Mouse (Mus musculus) gastrocnemius, postnatal 4 days (tissue): ENCODE results near the gene Ciapin1. TPM values are rescaled to one million over a fixed set of nuclear protein-coding genes. Genes with fewer than 3 reads are reported as not detected.

Source experiments
- DNase-seq, 2 experiments: peaks; one replicate each; pipeline ENCODE4 v3.0.0; 2021 to 2022; ENCODE audit warnings: low spot score in 2 of 2, mixed read lengths in 2 of 2
- total RNA-seq, 2 experiments: library from RNA; stranded (reverse); gene quantifications; 2 replicates each; pipeline ENCODE4 v1.2.3; 2021

Gene Ciapin1
- total RNA-seq, 2 experiments from 2014 or later = 39.0 to 41.3 TPM

GRCm38 (mm10) chr8:94810855-94811254 lies 27.3 kb downstream of the Ciapin1 start:
- DNase-seq = no peak

DNA sequence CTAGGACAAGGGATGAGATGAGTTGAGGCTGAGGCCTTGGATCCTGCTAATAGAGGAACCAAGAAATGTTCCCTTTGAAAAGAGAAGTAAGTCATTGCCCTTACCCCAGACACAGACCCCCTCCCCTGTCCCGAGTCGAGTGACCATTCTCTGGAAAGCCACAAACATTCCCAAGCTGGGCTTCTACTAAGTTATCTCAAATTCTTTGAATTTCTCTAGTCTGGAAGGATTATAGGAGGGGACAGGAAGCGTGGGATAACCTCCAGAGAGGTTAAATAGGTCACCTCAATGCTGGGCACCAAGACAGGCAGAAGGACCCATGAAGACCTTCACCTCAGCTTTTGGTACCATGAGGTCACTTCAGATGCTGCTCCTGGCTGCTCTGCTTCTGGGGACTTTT lies 28.0 kb downstream of the Ciapin1 start, which contains the start of gene Ccl17:
Ccl17 (plus strand) TSS at position 301 of the 400 bp plus-strand sequence.
- DNase-seq = no peak

GRCm38 (mm10) chr8:94808372-94808771 lies 29.8 kb downstream of the Ciapin1 start:
- DNase-seq = no peak

- DNase-seq = no peak
Observed at GRCm38 (mm10) chr8:94807506-94807905, 30.7 kb downstream of the Ciapin1 start.

DNA sequence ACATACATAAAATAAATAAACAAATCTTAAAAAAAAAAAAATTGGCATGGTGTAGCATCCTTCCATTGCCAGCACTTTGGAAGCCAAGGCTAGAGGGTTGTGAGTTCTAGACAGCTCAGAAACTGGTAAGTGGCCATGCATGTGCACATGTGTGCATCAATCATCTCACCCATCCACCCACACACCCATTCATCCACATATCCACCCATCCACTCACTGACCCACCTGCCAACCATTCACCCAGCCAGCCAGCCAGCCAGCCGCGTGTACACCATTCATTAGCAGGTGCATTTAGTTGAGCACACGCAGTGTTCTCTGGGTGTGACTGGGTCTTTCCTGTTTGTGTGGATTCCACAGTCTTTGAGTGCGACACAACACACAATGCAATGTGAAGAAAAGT lies 32.3 kb downstream of the Ciapin1 start:
- no peak for DNase-seq

GRCm38 (mm10) chr8:94804546-94805340 lies 33.4 kb downstream of the Ciapin1 start:
- DNase-seq = no peak

DNA sequence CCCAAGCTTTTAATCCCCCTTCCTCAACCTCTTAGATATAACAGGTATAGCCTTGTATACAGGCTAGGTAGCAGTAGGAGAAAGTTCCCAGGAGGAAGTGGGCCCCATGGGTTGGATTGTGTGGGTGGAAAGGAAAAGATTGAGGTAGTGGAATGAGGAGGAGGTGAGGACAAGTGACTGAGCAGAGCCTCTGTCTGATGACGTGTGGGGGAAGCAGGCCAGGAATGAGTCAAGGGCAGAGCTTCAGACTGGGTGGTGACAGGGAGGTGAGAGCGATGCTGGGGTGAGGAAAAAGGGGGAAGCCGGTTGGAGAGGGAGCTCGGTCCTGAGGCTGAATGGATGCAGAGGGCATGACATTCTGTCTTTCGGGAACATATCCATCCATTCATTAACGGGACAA lies 34.6 kb downstream of the Ciapin1 start:
- no peak for DNase-seq

DNA sequence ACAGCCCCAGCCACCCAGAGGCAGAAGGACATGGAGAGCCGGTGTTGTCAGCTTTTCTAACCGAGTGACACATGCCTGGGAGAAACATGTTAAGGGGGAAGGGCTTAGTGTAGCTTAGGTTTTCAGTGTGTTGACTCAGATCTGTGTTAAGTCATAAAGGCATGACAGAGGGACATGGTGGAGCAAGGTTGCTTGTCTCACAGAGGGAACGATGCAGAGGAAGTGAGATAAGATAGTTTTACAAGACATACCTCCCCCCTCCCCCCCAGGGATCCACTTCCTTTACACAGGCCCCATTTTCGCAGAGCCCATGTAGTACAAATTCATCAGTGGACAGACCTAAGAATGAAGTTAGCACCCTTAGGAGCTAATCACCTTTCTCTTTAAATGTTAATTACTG lies 35.8 kb downstream of the Ciapin1 start:
- DNase-seq = no peak

DNA sequence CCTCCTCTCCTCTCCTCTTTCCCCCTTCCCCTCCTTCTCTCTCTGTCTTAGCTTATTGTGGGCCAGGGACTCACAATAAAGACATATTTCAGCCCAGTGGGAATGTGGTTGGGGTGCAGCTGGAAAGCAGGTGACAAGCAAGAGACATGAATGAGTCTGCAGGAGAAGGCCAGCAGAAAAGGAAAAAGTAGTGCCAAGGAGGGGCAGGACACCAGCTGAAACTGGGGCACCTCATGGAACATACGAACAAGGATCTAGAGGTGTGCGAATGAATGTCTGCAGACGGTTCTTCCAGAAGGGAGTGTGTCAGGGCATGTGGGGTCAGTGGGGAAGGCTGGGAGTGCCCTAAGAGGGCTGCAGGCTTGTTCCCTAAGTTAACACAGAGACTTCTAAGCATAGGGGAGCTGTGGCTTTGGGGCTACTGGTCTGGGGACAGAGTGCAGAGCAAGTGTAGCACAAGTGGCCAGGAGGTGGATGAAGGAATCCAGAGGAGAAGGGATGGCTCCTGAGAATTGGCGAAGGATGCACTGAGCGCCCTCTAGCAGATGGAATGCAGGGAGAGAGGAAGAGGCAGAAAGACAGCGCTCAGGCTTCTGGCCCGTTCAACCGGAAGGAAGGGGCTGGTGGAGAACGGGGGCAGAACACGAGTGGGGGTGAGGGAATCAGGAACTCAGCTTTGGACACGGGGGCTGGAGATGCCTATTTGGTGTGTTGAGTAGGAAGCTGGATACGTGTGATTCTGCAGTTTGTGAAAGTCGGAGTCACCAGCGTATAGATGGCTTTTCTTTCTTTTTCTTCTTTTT lies 36.7 kb downstream of the Ciapin1 start:
- DNase-seq = no peak

DNA sequence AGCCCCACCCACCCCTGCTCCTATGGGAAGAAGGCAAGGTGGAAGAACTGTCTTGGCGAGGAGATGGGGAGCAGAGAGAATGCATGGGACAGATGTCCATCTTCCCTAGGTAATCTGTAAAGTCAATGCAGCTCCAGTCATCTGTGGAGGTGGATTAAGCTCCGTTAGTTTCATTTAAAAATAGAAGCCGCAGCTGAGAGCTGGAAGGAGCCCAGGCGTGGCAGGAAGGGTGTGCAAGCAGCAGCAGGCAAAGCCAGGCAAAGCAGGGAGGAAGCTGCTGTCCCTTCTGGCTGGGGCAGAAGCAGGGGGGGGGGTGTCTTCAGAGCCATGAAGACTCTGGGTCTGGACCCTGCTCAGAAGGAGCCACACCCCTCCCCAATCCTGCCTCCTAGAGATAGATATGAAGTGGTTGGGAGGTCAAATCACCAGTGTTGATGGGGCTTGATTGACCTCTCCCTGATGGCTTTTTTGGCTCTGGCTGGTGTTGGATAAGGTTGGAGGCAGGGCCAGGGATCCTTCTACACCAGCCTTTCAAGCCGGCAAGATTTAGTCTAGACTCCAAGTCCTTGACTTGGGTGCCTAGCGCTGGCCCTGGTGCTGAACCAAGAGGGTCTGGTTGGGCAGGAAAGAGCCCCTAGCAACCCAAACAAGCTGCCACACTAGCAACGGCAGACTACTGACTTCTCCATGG lies 37.7 kb downstream of the Ciapin1 start:
- DNase-seq = no peak

- DNase-seq = no peak
Observed at GRCm38 (mm10) chr8:94794782-94795181, 43.4 kb downstream of the Ciapin1 start.

DNA sequence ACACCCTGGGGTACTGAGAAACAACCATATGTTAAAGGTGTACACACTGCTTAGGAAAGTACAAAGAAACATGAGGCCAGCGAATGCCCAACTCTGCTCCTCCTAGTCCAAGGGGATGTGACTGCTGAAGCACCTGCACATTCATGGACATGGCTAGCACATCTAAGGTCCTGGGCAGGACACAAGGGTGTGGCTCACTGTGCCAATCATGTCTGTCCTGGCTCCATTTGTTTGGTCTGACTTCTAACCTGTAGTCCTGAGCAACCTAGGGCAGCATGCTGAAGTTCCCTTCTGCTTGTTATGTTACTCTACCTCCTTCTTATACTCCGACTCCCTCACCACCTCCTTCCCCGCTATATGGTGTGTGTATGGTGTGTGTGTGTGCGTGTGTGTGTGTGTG lies 43.8 kb downstream of the Ciapin1 start:
- no peak for DNase-seq

GRCm38 (mm10) chr8:94789256-94789955 lies 48.8 kb downstream of the Ciapin1 start:
- DNase-seq = no peak

DNA sequence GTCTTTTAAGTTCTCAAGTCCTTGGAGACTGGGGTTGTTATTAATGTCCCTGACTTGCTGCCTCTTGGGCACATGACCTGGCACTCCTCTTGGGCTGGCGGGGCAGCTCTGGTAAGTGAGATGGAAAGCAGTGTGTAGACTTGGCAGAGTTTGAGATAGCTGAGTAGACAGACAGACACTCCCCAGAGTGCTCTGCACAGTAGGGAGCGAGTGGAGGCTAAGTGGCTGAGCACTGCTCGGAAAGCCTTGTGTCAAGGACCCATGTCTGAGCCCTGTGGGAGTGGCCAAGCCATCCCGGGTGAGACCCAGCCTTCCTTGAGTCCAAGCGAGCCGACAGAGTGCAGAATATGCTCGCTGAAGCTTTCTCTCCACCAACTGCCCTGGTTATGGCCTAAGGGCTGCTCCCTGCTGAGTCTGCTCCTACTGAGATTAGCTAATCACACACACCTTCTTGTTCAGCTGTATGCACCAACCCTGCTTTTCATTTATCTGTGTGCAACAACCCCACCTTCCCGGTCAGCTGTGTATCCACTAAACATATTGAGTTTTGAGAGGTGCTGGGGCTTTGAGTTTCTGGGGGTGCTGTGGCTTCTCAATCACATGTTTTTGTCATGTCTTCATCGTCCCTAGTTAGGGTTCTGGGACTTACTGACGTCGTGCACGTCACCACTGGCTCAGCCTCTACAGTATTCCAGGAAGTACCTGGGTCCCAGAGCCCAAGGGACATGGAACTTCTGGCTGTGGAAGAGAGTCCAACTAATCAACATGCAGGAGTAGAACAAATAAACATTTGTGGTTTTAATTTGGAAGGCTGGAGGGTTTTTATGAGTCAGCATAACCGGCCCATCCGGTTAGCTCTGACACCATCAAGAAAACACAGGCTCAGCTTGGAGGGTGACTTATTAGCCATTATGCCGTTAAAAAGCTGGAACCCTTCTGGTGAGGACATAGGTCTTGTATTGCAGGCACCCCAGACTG lies 50.3 kb downstream of the Ciapin1 start:
- DNase-seq = no peak

GRCm38 (mm10) chr8:94785995-94786595 lies 52.1 kb downstream of the Ciapin1 start:
- no peak for DNase-seq

GRCm38 (mm10) chr8:94785247-94785985 lies 52.7 kb downstream of the Ciapin1 start:
- no peak for DNase-seq

- DNase-seq = no peak
Observed at GRCm38 (mm10) chr8:94783890-94784289, 54.3 kb downstream of the Ciapin1 start.

GRCm38 (mm10) chr8:94781838-94782235 lies 56.3 kb downstream of the Ciapin1 start:
- DNase-seq = no peak
